Mouse (Mus musculus) urinary bladder, postnatal 36 days (tissue): ENCODE measurements at regions not wholly inside any gene's neighbourhood (a gene's known extent, or its start where the extent isn't known, plus 50 kb on each side); places are given as distances from the start of the nearest gene placed in this dataset.

Experiments used
- DNase-seq, 2 experiments: peaks; one replicate each; pipeline ENCODE4 v3.0.0; 2022; ENCODE audit warnings: low spot score in 2 of 2, mixed read lengths in 1 of 2

DNA sequence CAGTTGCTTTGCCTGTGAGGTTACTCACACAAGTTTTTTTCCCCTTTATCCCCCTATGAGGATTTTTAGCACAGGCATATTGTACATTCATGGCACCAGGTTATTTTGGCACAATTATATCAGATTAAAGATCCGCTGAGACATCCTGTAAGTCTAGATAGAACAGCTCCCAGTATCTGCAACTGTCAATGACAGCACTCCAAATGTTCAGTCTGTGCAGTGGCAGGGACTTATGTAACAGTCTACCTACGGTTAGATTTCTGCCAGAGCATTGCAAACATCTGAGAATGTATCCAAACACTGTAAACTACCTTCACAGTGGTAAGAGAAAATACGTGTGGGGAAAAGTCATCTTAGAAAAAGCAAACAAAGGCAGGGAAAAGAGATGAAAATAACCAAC, 163.5 kb upstream of the Kcnh7 start:
- DNase-seq = no peak

DNA sequence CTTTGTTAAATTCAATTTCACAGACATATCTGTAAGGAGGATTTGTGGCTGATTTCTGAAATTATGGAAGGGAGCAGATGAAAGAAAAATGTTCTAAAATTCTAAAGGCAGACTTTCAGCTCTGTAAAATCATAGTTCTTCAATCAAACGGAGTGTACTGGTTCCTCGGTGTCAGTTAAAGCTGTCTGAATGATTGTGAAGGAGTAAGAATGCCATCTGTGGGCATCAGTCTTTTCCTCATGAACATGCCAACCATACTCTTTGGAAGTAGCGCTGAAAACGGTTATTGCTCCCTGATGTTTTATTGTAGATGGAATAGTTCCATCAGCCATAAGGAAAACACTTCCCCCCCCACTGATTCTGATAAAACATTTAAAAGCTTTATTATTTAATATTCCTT, 142.7 kb upstream of the Kcnh7 start:
- no peak for DNase-seq

DNA sequence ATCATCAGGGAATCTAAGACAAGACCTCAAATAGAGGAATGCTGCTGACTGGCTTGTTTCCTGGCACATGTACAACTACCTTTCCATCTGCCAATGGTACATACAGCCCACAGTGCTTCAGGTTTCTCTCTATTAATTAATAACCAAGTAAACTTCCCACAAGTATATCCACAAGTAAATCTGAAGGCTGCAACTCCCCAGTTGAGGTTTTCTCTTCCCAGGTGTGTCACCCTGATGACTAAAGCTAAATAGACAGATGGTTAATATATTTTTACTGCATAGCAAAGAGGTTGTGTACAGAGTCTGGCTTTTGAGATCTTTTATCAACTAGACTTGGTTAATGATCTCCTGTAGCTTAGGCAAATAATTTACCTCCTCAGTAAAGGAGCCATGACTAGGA, 96.8 kb upstream of the Kcnh7 start:
- DNase-seq = peak in 1 of 2 experiments; percentile 1

DNA sequence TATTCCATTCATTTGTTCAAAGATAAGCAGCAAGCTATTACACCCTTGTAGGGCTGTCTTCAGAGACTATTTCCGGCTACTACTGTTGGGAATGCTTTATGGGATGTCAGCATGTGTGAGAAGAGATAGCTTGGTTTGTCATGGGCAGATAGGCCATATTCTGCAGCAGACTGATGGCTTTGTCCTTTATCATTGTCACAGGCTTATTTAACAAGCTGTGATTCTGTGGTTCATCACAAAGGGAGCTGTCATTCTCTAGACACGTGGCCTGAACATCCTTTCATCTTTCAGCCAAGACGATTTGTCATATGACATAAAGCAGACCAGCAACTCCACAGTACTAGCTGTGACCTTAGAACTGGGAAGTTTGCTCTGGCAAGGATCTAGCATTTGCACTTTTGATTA, 89.7 kb upstream of the Kcnh7 start:
- no peak for DNase-seq

DNA sequence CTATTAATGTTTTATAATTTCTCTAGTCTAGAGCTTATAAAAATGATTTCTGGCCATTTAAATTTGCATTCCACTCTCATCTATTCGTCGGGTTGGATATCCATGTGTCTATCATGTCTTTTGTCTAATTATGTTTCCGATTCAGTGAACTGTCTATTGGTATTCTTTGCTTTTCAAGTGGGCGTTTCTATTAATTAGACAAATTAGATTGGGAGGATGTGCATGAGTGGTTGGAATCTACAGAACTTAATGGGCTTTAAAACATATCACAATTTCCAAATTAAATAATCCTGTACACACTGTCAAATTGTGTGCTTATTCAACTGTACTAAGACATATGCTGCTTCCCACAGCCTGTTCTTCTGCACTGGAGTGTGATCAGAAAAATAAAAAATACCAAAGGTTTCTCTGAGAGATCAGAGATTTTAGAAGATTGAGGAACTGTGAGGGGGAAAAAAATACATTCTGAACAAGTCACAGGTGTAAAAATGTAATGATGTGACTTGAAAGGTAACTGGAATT, 62.1 kb upstream of the Kcnh7 start:
- DNase-seq = no peak

DNA sequence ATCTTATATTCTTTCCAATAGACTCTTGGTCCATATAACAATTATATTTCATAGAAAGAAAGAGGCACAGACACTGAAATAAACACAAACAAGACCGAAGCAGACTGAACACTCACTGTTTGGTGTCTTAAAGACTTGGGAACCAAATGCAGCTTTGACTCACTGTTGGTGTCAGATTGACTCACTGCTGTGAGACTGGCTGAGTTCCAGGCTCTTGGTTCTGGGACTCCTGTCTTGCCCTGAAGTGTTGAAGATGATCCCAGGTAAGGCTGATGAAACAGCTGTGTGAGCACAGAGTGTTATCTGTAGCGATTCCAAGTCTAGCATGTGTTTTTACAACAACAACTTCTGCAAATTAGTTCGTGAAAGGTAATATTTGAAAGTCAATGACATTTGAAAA, 55.2 kb upstream of the Kcnh7 start:
- DNase-seq = no peak
